Mouse (Mus musculus): ENCODE measurements at regions not wholly inside any gene's neighbourhood (a gene's known extent, or its start where the extent isn't known, plus 50 kb on each side); places are given as distances from the start of the nearest gene placed in this dataset.
"Not testable (repeated sequence)": the region's sequence is repeated elsewhere in the genome, so short reads cannot be mapped to it uniquely, and the experiment has no call there.

DNA sequence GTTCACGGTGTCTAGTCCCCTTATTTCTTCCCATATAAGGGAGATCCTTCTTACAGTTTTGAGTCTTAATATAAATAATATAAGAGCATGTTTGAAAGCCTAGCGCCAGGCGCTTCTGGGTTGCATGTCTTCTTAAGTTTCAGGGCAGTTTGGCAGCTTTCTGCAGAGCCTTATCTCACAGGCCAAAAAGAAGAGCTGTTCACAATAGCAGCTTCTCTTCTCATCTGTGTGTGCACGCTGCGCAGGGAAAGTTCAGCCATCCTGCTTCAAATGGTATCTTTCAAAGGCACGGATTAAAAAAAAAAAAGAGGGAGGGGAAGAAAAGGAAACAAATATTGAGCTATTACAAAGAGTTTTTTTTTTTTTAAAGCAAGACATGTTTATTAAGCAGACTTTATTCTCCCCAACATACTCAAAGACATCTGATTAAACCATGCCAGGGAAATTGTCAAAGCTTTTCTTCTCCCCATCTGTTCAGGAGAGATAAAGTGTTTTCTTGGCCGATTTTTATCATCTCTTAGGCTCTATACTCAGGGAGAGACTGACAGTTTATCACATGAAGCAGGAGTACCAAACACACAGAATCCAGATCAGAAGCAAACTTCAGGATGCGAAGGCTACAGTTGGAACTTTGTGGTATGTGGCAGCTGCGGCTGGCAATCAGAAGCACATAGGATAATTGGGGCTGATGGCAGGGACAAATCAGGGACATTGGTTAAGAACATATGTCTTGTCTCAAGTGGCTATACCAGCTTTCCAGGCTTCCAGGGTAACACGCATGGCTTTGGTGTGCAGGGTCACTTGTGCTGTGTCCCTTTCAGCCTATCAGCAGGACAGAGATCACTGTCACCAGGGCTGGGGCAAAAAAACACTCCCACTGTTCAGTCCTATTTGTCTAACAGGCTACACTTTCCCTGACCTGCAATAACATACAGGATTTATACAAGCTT, 206.9 kb upstream of the Pfkp start:
- DNase-seq (ENCODE audit: low spot score), result no peak

DNA sequence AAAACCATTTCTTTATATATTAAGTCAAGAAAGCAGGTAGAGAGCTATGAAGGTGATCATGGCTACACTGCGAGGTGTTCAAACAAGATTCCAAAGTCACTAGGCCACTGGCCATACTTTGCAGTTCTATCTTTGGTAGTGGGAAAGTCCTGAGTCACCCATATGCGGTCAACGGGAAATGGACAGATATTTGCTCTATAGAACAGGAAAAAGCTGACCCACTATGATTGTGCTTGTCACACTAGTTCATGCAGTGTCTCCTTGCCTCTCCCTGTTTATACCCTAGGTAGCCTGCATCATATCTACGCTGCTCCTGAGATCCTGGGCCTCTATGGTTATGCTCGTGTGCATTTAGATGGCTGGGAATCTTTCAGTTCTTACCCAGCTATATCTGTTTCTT, 188.9 kb upstream of the Pfkp start:
- no peak for DNase-seq (ENCODE audit: low spot score)

DNA sequence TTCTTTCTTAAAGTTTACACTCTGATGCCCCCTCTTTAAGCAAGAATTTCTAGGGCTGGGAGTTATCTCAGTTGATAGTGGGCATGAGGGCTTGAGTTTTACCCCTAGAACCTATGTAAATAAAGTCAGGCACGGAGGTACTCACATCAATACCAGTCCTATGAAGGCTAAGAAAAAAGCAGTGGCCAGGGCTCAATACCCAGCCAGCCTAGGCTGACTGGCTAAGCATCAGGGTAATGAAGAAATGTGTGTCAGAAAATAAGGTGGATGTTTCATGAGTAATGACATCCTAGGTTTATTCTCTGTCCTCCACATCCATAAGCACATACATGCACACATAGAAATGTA, 188.5 kb upstream of the Pfkp start:
- no peak for DNase-seq (ENCODE audit: low spot score)

DNA sequence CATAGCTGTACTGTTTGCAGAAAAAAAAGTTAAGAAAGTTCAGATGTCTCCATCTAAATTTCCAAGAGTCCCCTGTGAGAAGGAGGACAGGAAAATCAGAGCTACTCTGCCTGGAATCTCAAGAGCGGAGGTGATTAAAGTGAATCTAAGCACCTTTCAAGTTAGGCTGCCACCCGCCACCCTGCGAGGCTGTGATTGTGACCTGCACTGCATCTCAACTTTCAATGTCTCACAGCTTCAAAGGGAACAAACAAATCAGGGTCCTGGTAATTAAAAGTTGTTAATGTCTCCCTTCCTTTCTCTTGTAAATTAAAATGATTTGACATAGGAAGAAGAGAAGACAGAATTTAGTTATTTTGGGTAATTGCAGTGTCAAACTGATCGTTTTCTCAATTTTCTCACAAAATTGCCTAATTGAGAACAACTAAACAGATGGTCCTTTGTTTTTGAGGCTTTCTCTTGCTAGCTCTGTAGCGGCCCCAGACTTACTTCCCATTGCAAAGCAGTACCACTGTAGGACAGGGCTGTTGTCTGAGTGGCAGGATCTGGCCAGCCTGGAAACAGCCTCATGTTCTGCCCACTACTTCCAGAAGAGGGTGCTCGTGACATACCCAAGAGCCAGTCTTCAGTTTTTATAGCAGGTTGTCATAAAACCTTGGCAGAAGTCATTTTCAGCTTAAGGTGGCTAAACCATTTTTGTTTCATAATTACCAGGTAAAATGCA, 187.9 kb upstream of the Pfkp start:
- DNase-seq (ENCODE audit: low spot score), result peak; percentile 2

DNA sequence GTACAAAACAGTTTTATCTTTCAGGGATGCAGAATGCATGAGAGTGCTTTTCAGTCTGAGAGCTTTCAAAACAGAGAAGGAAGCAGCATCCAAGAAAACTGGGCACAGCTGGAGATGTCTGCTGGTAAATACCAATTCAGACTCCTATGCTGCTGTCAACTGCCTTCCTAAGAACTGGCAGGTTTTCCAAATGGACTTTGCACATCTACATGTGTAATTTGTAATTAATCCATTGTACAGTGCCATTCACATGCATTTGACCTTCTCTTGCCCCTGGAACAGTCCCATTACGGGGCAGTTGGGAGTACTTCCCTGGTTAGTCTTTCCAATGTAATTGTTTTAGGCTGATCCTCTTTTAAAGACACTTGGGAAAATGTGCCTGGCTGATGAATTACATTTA, 181.3 kb upstream of the Pfkp start:
- DNase-seq (ENCODE audit: low spot score), result no peak

DNA sequence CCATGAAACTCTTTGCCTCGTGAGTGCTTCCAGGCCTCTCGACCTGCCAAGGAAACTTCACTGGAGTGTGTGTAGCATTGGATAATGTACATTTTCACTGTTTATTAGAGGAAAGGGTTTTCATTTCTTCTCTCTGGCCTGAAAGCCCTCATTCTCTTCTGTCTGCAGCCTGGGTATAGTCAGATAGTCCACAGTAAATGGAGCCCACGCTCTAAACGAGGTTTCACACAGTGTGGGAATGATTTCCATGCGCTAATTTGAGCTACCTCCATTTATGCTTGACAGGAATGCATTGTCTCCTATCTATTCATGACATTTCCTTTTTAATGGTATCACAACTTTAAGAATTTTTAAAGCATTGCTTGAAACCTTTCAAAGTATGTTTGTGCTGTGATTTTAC, 180.8 kb upstream of the Pfkp start:
- no peak for DNase-seq (ENCODE audit: low spot score)

DNA sequence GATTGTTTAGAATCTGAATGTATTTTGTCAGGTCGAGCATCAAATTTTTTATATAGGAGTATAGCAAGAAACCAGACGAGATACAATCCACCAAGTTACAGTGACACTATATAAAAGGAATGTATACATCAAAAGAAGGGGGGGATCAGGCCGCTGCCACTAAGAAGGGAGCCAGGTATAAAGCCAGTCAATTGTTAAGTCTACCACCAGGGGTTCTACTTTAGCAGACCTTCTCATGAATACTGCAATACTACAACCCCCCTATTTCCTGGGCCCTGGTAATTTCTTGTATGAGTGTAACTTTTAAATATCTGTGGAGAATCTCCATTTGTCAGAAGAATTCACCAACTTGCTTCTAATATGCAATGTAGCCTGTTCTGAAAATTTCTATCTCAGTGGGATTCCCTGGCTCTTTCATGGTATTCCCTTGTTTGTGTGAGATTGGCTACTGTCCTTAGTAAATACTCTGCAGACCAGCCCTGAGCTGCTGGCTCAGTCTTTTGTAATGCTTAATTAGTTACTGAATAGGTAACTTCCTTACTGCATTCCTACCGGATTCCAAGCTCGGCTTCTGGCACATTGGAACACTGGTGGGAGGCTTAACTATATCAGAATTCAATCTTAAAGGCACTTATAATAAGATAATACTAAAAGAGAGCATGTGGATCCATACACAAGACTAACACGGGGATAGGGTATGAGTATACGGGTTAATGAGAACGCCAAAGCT, 180.2 kb upstream of the Pfkp start:
- DNase-seq (ENCODE audit: low spot score), result not testable (repeated sequence)

DNA sequence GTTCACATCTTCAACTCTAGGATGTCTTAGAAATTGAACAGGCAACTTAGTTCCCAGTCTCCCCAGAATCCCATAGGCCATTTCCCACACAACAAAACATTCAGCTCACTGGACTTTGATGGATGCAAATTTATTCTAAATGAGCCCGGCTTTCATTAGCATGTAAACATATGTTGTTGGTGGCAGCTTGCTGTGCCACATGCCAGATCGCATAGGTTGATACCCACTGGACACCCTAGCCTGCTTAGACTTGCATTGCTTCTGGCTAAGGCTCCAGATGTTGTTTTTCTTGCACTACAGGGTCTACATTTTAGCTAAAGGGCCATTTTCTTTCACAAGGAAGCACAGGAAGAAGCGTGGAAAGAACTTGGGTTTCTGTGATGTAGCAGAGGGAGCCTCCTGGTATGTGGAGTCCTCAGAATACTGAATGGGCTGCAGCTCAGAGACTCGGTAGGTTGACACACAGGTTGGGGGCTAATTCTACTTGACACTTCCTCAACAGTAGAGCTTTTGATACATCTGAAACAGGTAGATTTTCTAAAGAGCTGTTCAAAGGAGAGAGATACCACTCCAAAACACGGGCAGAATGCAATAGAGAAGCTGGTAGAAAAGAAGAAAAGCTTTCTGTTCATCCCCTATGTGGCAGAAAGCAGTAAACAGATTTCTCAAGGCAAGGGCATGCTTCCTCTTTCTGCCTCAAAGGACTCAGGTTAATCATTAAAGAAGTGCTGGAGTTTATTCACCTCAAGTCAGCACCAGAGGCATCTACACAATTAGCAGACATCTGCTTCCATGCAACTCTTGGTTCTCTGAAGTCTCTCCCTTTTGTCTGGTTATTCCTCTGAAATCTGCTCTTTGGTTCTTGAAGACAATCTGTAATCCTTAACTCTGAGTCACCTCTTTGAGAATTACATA, 153.9 kb upstream of the Pfkp start:
- DNase-seq (ENCODE audit: low spot score), result no peak

DNA sequence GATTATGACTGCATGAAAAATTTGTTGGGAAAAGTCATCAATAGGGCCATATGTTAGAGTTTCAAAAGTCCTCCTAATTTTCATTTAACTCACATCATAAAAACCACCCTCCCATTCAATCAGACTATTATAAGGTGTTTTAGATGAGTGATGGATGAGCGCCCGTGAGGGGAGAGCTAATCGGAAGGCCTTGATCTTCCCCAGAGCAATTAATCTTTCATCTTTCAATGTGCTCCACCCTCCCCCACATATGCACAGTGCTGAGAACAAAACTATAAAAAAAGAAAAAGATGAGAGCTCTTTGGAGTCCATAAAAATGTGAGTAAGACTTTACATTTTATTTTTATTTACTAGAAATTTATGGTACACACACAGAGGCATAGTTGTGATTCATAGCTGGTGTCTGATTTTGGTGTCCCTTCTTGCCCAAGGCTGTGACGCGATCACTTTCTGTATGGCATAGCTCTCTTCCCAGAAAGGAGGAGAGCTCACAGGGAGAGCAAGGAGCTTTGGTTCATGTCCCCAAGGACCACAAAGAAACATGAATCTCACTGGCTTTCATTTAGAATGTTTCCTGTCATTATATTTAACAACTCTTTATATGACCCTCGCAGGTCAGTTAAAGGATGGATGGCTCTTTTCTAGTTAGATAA, 119.5 kb upstream of the Pfkp start:
- DNase-seq (ENCODE audit: low spot score), result no peak

DNA sequence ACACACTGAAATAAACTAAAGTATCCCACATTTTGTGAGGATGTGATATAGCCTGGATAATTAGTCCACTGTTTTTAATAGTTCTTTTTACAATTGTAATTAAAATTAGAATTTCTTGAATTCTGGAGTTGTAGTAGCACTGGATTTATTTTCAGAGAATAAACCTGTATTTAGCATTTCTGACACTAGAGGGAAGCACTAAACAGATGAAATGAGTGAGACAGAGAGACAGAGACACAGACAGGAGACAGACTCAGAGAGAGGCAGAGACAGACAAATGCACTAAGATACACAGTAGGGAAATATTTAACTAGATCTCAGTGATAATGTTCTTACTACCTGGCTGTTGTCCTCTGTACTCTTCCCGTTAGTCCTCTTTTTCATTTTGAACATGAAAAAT, 108.6 kb upstream of the Pfkp start:
- no peak for DNase-seq (ENCODE audit: low spot score)

DNA sequence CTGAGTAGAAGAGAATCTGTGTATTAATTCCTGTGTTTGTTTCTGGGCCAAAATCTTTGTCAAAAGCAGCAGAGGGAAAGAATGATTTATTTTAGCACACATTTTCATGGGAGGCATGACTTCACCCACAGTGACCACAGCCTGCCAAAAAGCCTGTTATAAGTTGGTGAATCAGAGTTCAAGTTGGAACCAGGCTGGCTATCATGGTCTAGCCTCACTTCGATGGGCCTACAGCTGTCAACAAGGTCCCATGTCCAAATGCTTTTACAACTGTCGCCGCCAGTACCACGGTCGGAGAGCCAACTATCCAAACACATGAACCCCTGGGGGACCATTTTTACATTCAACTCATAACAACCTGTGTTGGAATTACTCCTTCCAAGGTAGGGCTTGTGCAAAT, 103.0 kb upstream of the Pfkp start:
- DNase-seq (ENCODE audit: low spot score), result no peak

DNA sequence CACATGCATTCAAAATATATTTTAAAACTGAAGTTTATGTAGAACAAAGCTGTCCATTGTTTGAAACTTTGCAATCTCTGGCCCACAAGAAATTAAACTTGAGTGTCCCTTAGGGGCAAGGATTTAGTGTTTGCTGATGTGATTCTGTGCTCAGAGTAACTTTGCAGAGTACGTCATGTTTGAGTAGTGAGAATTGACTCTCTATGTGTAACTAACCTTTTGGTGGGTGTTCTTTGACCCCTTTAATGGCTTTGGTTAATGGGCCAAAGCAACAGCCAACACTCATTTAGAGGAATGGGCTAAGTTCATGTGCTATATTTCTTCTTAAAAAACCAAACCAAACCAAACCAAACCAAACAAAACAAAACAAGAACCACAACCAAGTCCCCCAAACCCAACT, 102.6 kb upstream of the Pfkp start:
- DNase-seq (ENCODE audit: low spot score), result no peak

DNA sequence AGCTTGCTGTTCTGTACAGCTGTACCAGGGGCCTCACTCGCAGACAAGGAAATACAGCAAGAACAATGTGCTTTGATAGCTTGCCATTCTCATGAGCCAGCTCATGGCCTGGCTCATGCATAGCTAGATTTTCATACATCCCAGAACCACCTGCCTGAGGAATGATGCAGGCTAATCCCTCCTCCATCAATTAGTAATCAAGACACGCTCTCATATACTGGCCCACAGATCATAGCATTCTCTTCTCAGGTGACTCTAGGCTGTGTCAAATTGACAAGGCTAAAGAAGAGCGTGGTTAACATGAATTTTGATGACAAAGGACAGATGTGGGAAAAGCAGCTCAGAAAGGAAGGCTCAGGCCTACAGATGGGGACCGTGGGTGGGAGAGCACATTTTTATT, 93.3 kb upstream of the Pfkp start:
- DNase-seq (ENCODE audit: low spot score), result no peak

DNA sequence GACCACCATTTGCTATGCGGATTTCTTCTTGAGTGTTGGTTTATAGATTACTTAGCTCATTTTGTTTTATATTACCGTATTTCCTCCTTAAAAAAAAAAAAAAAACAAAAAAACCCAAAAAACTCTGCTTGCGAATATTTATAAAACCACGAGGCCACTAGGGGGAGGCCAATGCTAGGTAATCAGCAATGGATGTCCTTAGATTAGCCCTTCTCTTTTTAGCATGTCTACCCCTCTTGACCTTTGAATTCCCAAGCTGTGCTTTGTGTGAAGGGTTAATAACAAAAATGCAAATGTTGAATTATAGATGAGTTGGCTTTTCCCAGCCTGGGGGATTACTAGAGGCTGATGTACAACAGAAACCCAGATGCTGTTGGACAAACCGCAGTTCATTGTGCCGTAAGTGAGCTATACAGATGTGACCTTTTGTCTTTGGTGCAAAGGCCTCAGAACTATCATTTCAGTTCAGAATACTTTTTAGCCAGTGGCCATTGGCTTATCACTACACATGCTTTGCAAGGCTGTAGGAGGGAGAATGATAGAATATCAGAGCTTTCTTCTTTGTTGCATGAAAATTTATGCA, 88.5 kb upstream of the Pfkp start:
- DNase-seq (ENCODE audit: low spot score), result no peak
